Mouse (Mus musculus) retina, embryonic 14.5 days (tissue): ENCODE data around the gene Gm20834.
"Not testable (repeated sequence)": the region's sequence is repeated elsewhere in the genome, so short reads cannot be mapped to it uniquely, and the experiment has no call there.

ENCODE experiments used
- DNase-seq: peaks from one replicate; pipeline ENCODE4 v3.0.0-alpha.2; 2015; ENCODE audit warnings: low spot score

Gm20834 gene

DNA sequence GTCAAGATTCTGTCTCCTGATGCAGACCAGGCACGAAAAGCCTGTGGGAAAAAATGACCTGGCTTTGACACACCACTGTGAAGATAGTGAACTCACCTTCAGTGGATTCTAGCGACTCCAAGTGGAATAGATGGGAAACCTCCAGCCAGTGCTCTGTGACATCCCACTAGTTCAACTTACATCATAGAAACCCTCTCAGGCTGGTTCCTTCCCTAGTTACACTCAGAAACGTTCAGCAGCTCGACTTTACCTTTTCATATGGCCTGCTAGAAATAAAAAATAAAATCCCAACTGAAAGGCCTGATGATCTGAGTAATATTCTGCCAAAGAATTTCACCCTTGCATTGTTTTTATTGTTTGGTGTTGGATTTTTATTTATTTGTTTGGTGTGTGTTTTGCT lies at the start of gene Gm20834:
Gene Gm20834, minus strand, starts transcription at position 101 of the 400 bp plus-strand sequence.
- DNase-seq = not testable (repeated sequence)
